Mouse (Mus musculus) ES-E14 (cell line): ENCODE measurements around the gene Scn11a. TPM values are rescaled to one million over a fixed set of nuclear protein-coding genes. Genes with fewer than 3 reads are reported as not detected.

Experiments used
- DNase-seq: peaks from one replicate; pipeline ENCODE4 v3.0.0-alpha.2; 2013; ENCODE audit warnings: low read depth, low spot score
- H3K27ac ChIP-seq: 2 replicates; pipeline ENCODE4 v1.5.1; 2012; ENCODE audit warnings: low read depth, mild to moderate bottlenecking, low read length, moderate library complexity, mixed read lengths; ENCODE audit not compliant: poor library complexity, insufficient read depth, severe bottlenecking
- H3K36me3 ChIP-seq: 2 replicates; pipeline ENCODE4 v1.6.1; 2012; ENCODE audit warnings: mild to moderate bottlenecking, low read length, moderate library complexity, mixed read lengths; ENCODE audit not compliant: control insufficient read depth, poor library complexity, insufficient read depth, severe bottlenecking
- H3K4me1 ChIP-seq, 2 experiments: fragments of 150-350 bp in 1 of 2; sonication (generic) in 1 of 2; 2 replicates each; pipeline ENCODE4 v1.6.1; 2012; ENCODE audit warnings: low read length in 2 of 2, mild to moderate bottlenecking in 1 of 2, mixed read lengths in 1 of 2; ENCODE audit not compliant: control insufficient read depth in 2 of 2, insufficient read depth in 2 of 2, poor library complexity in 1 of 2
- H3K4me3 ChIP-seq, 2 experiments: fragments of 150-350 bp in 1 of 2; sonication (generic) in 1 of 2; 2 replicates each; pipeline ENCODE4 v1.5.1; 2012; ENCODE audit warnings: low read length in 2 of 2, low read depth in 1 of 2, mild to moderate bottlenecking in 1 of 2, mixed read lengths in 1 of 2; ENCODE audit not compliant: insufficient read depth in 1 of 2, poor library complexity in 1 of 2, severe bottlenecking in 1 of 2
- H3K9ac ChIP-seq: 2 replicates; pipeline ENCODE4 v1.6.1; 2012; ENCODE audit warnings: low read depth, mild to moderate bottlenecking, low read length, mixed read lengths; ENCODE audit not compliant: poor library complexity, insufficient read depth, severe bottlenecking
- H3K9me3 ChIP-seq: fragments of 150-350 bp; sonication (generic); 2 replicates; pipeline ENCODE4 v1.6.1; 2012; ENCODE audit warnings: low read depth, mild to moderate bottlenecking, low read length; ENCODE audit not compliant: control insufficient read depth, insufficient read depth
- CHD2 ChIP-seq: IDR thresholded peaks from 2 replicates; pipeline ENCODE4 v1.6.1; 2014; ENCODE audit warnings: mild to moderate bottlenecking, low read depth, low read length, inconsistent platforms
- HCFC1 ChIP-seq: IDR thresholded peaks from 2 replicates; pipeline ENCODE4 v1.6.1; 2012; ENCODE audit warnings: low read length, inconsistent platforms, borderline replicate concordance; ENCODE audit not compliant: insufficient read depth
- MAFK ChIP-seq: IDR thresholded peaks from 2 replicates; pipeline ENCODE4 v1.6.1; 2014; ENCODE audit warnings: mild to moderate bottlenecking, low read depth, low read length, inconsistent platforms; ENCODE audit not compliant: insufficient read depth
- ZC3H11A ChIP-seq: IDR thresholded peaks from 2 replicates; pipeline ENCODE4 v1.6.1; 2012; ENCODE audit warnings: low read depth, mild to moderate bottlenecking, inconsistent platforms, low read length, borderline replicate concordance
- ZNF384 ChIP-seq: IDR thresholded peaks from 2 replicates; pipeline ENCODE4 v1.6.1; 2012; ENCODE audit warnings: low read depth, low read length, inconsistent platforms
- in situ Hi-C, 2 experiments: fragments of 600-800 bp; cut with MboI; formaldehyde crosslinking; loops; one replicate each; pipeline ENCODE4 v1.15.1; 2025; ENCODE audit warnings: low sequenced_read_pairs in 2 of 2, inconsistent platforms in 1 of 2; ENCODE audit not compliant: unreplicated experiment in 2 of 2
- total RNA-seq: library from RNA; depleted of rRNA; stranded (reverse); fragments of 300-350 nt; gene quantifications from 2 replicates; pipeline ENCODE4 v1.2.3, GENCODE M21; 2012; rRNA removed

The Scn11a gene
- total RNA-seq, 1 experiment = 0.18 TPM

GRCm38 (mm10) chr9:119725293-119725862, 99.9 kb downstream of the Scn11a start:
- DNase-seq = no peak
- no peak for TF ChIP-seq ZNF384
- no peak for TF ChIP-seq MAFK
- TF ChIP-seq HCFC1 = no peak
- TF ChIP-seq CHD2 = no peak
- Histone ChIP-seq H3K4me3 (no peak overlapping the region), H3K36me3 (no peaks in the 10 kb centered on the region), H3K27ac (no peak overlapping the region), H3K9ac (no peak overlapping the region), H3K4me1 (no peaks in the 10 kb centered on the region), H3K9me3 (no peaks in the 10 kb centered on the region)
- in situ Hi-C loops = no loop called here

GRCm38 (mm10) chr9:119719222-119719621, 106.0 kb downstream of the Scn11a start, which contains the start of gene Scn10a:
Scn10a (minus strand) TSS chr9:119719322.
- Histone ChIP-seq H3K36me3 (no peaks in the 10 kb centered on the region), H3K4me3 (no peak within 1 kb of the TSS), H3K9ac (no peak within 1 kb of the TSS), H3K9me3 (no peaks in the 10 kb centered on the region), H3K27ac (no peak within 1 kb of the TSS), H3K4me1 (no peaks in the 10 kb centered on the region)
- no peak for TF ChIP-seq CHD2
- no peak for TF ChIP-seq ZC3H11A
- TF ChIP-seq MAFK = no peak
- no peak for TF ChIP-seq ZNF384
- no peak for TF ChIP-seq HCFC1
- no peak for DNase-seq
- in situ Hi-C loops = no loop called here

GRCm38 (mm10) chr9:119706700-119707099, 118.6 kb downstream of the Scn11a start:
- no peak overlapping the region for H3K4me3 ChIP-seq
- peak; percentile 65 for DNase-seq
- H3K9ac ChIP-seq = no peak overlapping the region
- TF ChIP-seq CHD2 (no peak), MAFK (no peak), HCFC1 (no peak), ZNF384 (no peak), ZC3H11A (no peak)
- no peaks in the 10 kb centered on the region for H3K9me3 ChIP-seq
- H3K4me1 ChIP-seq = no peaks in the 10 kb centered on the region
- in situ Hi-C loops = no loop called here
- no peaks in the 10 kb centered on the region for H3K36me3 ChIP-seq
- no peak overlapping the region for H3K27ac ChIP-seq

Other genes with a start within 250 kb of the Scn11a start
- gene Scn5a, start 246.4 kb downstream of the Scn11a start, total RNA-seq = 0.76 and 0.95 TPM in 2 replicates
- gene Scn10a, start 106.1 kb downstream of the Scn11a start, total RNA-seq = 0.04 and 0.05 TPM in 2 replicates
- gene Wdr48, start 69.4 kb upstream of the Scn11a start, total RNA-seq = 33.8 and 35.3 TPM in 2 replicates
- gene Gorasp1, start 112.1 kb upstream of the Scn11a start, total RNA-seq = 16.8 and 21.5 TPM in 2 replicates
- 0.40 and 0.79 TPM in 2 replicates for gene Ttc21a, start 112.2 kb upstream of the Scn11a start, total RNA-seq
- 40.6 and 57.8 TPM in 2 replicates for gene Csrnp1, start 159.2 kb upstream of the Scn11a start, total RNA-seq
- 0.05 and 0.13 TPM in 2 replicates for gene Xirp1, start 198.1 kb upstream of the Scn11a start, total RNA-seq
- 0.09 TPM in 1 of 2 replicates, not detected in the other for gene Cx3cr1, start 244.4 kb upstream of the Scn11a start, total RNA-seq